Mouse (Mus musculus): ENCODE measurements around the gene Ndufs8.

- TF ChIP-seq FLI1 (IDR thresholded peaks at IDR 0.05; ENCODE audit: low read length) (no peak), GATA1 (IDR thresholded peaks at IDR 0.05; ENCODE audit: borderline replicate concordance, low read length) (no peak)
Observed at GRCm38 (mm10) chr19:3927989-3928388, 15.4 kb upstream of the Ndufs8 start.

All from megakaryocyte, embryonic 14.5 days (primary cell).